Mouse (Mus musculus) kidney, adult 8-10 months (tissue): Measurements from ENCODE around the gene S1pr1.

Experiments
- DNase-seq, 2 experiments: peaks; one replicate each; pipeline ENCODE4 v3.0.0; 2022

The S1pr1 gene

DNA sequence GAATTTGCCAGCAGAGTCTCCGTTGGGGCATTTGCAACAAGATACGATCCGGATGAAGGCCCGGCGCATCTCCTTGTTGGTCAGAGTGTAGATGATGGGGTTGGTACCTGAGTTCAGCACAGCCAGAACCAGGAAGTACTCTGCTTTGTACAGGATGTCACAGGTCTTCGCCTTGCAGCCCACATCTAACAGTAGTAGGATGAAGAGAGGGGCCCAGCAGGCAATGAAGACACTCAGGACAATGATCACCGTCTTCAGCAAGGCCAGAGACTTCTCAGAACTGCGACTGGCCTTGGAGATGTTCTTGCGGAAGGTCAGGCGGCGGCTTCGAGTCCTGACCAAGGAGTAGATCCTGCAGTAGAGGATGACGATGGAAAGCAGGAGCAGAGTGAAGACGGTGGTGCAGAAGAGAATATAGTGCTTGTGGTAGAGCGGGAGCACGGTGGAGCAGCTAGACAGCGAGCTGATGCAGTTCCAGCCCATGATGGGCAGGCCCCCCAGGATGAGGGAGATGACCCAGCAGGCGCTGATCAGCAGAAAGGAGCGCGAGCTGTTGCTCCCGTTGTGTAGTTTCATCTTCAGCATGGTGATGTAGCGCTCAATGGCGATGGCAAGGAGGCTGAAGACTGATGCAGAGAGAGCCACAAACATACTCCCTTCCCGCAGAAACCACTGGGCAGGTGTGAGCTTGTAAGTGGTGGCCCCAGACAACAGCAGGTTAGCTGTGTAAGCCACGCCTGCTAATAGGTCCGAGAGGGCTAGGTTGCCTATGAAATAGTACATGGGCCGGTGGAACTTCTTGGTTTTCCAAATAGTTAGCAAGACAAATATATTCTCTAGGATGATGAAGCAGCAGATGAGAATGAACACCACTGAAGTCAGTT lies 2.7 kb downstream of the S1pr1 start:
- DNase-seq: no peak

DNA sequence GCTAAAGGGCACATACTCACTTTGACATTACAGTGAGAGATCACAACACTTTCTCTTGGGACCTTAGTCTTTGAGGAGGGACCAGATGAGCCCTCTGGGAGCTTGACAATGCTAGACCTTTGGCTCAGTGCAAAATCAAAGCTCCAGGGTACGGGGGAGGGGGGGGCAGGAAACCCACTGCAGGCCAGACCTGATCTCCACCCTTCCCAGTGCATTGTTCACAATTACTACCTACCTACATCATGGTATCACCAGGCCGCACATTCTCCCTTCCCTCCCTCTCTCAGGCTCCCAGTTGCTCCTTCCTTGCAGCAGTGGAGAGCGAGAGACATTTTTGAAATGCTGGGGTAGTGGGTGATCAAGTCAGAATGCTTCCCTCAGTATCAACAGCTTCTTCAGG lies 3.5 kb downstream of the S1pr1 start:
- DNase-seq: peak in 1 of 2 experiments; percentile 23

DNA sequence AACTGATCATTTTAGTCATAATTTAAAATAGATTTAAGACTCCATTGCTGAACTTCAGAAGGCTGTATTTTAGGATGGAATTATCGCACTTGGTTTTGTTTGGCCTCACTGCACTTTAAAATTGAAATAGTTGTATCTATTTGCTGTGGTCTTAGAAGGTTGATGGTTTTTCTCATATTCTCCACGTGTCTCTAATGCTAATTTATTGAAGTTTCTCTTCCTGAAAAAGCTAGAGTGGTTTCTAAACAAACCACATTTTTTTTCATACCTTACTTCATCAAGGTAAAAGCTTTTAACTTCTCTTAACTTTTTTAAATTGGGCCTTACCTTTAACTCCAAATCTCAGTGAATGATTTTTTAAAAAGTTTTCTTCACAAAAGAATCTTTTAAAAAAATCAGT lies 4.8 kb downstream of the S1pr1 start:
- no peak for DNase-seq

DNA sequence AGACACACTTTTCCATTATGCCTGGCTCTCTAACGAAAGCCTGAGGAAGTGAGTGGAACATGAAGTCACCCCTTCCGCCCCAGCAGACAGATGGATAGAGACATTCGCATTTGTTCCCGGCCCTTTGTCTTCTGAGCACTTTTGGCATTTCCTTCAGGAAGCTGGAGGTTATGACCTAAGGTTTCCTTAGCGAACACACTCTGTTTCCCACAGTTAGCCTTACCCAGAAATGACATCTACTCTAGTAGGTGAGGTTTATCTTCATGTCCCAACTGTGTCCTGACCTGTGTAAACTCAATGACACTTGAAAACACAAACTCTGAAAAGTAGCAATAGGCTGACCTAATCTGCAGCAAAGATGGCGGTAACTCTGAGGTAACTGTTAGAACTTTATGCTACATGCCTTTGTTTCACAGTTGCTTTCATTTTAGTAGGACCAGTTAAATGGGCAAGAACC lies 5.7 kb downstream of the S1pr1 start:
- peak; percentile 51 to 73 for DNase-seq

DNA sequence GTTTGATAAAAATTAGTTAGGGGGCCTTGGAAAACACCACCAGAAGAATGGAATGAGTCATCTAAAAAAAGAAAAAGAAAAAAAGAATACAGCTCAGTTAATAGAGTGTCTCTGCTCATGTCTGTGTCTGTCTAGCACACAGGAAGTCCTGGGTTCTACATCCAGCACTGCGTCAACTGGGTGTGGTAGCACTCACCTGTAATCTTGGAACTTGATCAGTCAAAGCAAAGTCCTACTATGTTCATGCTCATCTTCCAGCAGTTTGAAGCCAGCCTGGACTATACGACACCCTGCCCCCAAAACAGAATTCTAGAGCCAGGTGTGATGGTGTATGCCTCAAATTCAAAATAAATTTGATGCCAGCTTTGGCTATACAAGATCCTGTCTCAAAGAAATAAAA lies 8.1 kb downstream of the S1pr1 start:
- no peak for DNase-seq

DNA sequence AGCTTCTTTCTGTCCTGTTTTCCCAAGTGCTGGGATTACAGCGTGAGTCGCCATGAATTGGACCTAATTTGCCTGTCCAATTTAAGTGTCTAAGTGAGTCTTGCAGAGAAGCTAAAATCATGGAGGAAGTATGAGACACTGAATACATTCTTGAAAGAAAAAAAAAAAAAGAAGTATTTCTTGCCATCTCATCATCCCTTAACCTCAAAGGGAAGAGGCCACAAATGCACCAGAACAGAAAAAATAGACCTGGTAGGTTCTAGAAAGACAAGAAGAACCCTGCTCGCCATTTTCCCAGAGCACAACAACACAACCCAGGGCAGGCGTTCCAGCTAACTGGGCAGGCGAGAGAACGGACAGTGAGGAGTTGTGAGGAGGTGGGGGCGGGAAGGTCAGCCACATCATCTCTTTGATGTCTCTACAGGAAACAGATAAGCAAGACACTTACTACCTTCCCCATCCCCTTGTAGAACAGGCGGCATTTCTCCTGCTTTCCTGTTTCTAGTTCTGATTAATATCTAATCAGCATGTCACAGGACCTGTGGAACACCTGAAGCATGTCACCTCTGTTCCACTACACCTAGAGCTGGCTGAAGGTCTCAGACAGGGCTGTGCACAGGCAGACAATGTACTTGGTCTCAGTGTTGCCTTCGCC lies 10.5 kb downstream of the S1pr1 start:
- DNase-seq: no peak

DNA sequence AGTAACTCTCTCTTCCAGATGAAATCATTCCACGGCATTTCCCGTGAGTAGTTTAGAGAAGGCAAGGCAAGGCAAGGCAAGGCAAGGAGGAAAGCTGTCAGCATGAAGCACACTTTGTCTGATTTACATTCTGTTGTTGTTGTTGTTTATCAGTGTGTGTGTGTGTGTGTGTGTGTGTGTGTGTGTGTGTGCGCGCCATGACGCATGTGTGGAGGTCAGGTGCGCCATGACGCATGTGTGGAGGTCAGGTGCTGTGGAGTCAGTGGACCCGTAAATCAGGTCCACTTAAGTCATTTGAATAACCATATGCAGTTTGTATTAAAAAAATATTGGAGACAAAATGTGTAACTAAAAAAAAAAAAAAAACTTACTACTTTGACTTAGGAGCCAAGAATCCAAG lies 11.2 kb downstream of the S1pr1 start:
- no peak for DNase-seq

DNA sequence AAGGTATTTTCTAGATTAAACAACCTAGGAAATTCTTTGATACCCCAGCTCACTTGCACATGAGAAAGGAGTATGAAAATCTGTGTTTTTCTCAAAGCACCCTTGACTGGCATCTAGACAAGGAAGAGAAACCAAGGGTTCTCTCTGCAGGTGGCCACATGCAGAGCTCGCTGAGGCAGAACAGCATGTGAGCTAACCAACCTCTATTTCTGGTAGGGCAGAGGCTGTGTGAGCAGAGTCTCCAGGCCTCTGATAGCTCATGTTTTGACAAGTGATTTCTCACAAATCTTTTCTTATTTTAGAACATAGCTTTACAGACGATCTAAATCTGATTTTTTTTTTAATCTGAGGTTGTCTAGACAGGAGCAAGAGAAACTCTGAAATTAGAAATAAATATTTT lies 12.8 kb downstream of the S1pr1 start:
- no peak for DNase-seq

DNA sequence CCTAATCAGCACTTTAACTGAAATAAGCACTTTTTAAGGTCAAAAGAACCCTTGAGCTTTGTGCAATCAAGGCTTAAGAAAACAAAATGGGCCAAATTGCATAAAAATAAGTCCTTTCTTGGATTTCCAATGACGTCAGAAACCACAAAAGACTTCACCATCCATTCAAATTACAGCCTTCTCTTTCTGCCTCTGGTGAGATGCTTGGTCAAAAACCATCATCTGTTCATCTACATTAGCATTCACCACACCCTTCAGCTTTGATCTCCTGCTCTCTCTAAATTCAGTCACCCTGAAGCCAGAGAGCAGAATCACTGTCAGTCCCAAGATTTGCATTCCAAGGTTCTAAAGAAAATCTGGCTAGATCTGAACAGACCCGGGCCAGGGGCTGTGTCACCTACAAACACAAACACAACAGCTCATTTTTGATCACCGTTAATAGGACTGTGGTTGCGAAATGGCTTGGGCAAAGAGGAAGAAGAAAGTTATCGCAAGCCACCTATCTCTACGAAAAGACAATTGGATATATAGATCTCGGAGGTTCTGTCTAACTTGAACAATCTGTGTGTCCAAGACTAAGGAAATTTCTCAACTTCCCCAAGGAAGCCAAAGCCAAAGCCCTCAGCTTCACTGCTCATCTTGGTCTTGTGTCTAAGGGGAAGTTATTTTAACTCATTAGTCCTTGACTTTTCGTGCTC lies 19.5 kb downstream of the S1pr1 start:
- no peak for DNase-seq

DNA sequence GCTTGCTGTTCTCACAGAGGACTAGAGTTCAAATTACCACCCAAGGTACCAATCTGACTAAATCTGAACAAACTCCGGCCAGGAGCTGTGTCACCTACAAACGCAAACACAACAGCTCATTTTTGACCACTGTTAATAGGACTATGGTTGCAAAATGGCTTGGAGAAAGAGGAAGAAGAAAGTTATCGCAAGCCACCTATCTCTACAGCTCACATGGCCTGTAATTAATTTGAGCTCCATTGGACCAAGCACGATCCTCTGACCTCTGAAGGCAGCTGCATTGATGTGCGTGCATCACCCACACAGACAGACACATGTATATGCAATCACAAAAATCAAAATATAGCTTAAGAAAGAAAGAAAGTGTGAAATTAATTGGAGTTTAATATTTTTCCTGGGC lies 20.7 kb downstream of the S1pr1 start:
- no peak for DNase-seq

DNA sequence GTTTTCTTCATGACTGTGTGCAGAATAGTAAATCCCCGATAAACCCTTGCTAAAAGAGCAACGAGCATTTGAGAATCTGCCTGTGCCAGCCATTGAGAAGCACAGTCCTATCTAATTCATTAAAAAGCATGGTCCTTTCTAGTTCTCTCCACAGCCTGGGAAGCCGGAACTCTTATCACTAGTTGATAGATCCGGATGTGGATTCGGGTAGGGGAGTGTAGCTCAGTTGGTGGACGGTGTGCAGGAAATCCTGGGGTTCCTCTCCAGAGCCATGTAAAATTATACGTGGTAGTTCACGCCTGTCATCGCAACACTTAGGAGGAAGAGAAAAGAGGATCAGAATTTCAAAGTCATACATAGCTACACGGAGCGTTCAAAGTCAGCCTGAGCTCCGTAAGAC lies 21.5 kb downstream of the S1pr1 start:
- no peak for DNase-seq

DNA sequence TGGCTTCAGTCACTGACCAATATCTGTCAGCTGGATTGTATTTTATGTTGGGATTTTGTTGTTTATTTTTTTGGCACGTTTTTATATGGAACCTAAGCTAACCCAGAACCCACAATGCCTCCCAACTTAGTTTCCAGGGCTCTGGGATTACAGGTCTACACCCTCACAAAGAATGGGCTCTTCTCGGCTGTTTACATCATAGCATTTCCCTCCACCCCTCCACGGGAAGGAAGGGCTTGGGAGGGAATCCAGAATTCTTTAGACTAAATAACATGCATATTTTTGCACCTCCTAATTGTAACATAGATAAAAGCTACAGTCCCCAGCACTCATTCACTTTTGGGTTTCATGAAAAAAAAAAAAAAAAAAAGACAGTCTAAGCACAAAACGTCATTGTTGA lies 22.0 kb downstream of the S1pr1 start:
- no peak for DNase-seq

DNA sequence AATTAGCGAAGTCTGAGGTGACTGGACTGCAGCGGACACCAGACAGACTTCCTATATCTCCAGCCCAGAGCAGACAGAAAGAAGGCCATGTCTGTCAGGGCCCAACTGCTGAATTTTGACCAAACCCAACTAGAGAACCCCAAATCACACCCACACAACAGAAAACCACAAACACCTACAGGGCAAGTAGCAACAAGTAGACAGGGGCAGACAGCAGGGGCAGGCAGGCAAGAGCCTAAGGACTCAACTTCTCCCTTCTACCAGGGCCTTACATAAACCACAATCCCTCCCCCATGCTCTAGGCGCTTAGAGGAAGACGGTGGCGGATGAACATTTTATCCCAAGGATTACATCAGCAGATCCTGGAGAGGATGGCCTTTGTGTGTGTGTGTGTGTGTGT lies 22.5 kb downstream of the S1pr1 start:
- DNase-seq: no peak

DNA sequence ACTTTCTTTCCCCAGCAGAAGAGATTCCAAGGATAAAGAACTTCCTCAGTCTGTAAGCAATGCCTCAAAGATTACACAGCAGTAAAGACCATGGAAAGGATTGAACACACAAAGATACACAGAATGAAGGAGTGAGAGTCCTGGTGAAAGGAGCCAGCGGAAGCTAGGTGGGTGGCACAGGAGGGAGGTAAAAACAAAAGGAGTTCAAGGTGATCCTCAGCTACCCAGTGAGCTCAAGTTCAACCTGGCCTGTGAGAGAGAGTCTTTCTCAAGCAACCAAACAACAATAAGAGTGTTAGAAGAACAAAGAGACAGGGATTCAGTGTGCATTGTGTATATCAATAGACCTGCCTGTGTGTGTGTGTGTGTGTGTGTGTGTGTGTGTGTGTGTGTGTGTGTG lies 25.0 kb downstream of the S1pr1 start:
- no peak for DNase-seq

DNA sequence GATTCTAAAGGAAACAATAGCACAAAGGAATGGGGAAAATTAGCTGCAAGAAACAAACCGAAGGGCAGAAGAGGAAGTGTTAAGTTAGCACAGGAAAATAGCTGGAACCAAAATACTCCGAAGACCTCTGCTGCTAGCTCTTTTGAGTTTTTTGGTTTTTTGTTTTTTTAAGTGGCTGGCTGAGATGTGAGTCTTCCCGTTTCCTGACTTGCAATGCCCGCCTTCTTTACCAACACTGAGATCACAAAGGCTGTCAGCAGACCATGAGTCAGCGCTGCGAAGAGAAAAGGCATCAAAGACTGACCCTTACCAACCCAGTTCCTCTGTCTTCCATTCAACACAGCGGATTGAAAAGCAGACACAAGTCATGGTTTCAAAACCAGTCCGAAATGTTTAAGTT lies 25.5 kb downstream of the S1pr1 start:
- no peak for DNase-seq

DNA sequence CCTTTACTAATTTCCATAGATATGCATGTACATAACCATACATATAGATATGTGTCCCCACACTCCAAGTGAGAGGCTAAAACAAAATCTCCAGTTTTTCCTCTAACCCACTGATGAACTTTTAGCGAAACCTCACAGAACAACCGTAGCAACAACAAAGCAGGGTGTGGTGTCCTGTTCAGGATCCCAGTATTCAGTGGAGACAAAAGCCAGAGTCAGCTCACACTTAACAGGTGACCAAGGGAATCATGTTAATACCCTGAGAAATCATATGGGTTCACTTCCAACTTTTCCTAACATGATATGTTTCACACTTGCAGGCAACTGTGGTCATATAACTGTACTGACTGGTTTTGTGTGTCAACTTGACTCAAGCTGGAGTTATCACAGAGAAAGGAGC lies 27.1 kb downstream of the S1pr1 start:
- DNase-seq: no peak

DNA sequence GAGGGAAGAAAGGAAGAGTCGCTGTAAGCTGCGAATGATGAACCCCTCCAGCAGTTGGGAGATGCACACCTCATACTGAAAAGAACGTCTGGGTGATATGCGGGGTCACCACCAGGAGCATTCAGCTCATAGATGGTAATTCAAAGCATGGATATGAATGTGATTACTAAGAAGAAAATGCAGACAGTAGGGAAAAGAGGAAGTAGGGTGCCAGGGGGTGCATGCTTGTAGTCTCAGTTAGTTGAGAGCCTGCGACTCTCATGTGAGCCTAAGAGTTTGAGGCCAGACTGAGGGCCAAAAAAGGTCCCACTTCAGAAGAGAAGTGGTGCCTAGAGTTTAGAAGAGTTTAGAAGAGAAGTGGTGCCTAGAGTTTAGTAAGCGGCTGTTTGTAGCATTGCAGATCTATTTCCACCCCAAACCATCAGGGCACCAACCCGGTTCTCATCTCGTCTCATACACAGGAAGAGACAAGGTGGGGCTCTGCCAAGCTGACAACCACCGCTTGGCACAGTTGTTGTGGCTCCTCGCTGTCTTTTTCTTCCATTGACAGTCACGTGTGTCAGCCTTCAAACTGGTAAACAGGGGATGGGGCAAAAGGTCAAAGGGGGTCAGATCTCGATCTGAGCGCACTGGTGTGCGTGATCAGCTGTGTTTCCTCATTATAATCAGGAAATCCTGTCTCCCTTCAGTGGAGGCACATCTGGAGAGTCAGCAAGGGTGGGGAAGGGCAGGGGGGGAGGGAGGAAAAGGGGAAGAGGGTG lies 32.4 kb downstream of the S1pr1 start:
- DNase-seq: peak; percentile 25 to 41

DNA sequence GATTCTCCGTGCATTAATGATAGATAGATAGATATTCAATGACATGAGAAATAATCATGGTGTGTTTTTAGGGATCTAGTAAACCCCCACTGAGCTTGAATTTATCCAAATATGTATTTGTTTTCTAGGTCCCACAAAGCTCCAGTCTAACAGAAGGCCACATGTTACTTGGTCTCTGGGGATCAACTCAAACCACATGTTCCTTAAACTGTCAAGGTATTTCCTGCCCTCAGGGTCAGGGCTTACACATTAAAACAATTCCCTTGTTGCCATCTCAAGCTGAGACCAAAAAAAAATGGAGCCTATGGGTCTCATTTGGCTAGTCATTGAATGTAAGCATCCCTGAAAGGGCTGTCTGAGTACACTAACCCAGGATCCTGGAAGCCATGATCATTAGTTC lies 33.7 kb downstream of the S1pr1 start:
- DNase-seq: no peak

DNA sequence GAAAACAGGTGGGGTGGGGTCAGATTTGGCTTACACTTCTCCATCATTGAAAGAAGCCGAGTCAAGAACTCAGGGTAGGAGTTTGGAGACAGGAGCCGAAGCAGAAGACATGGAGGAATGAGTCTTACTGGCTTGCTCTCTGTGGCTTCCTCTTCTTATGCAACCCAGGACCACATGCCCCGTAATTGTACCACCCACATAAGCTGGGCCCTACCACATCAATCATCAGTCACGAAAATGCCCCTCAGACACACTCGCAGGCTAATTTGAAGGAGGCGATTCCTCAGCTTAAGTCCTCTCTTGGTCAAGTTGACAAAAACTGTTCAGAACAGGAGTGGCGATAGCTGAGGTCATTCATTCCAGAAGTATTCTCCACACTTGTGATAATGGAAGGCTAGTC lies 35.9 kb downstream of the S1pr1 start:
- DNase-seq: no peak

DNA sequence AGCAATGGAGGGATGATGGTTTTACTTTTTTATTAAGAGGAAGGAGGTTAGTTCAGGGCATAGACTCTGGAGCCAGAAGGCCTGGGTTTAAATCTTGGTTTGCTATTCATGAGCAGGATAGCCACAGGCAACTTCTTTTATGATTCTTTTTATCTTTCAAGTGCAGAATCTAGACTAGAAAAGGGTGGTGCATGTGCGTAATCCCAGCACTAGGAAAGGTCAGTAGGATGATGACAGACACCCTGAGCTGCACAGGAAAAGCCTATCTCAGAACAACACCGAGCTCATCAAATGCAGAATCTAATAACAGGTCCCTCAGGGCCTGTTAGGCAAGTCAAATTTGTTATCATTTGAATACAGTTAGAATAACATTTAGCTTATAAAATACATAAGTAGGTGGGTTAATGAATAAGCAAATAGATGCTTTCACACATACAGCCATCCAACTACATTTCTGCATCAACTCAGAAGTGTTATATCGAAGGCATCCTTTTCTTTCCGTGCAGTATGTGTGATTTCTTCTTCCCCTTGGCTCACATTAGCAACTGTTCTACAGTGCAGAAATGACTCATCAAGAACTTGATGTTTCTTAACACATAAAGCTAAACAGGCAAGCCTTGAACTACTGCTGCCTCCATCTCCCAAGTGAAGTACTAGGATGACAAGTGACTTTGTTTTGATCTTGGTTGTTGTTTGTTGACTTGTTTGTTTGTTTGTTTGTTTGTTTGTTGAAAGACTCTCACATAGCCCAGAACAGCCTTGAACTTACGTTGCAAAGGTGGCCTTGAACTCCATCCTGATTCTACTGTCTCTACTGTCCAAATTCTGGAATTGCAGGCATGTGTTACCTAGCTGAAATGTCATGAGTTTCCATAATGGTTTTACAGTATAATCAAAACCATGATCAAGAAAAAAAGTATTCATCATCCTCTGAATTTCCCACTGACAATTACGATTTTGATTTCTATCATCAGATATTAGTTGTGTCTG lies 39.0 kb downstream of the S1pr1 start:
- DNase-seq: no peak

DNA sequence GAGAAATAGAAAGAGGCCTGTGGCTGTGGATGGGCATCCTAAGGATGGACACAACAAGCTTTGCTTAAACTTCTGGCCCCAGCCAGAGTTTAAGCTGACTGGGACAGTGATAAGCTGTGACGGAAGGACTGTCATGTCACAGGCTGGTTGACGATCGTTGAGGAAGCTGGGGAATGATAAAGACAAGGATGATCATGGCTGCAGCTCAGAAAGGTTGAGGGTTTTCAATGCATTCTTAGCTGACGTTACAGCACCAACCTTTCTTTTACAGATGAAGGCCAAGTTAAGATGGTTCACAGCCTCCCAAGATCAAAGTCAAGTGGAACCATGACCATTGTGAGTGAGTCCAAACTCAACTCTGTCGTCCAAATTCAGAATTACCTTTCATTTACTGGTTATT lies 40.2 kb downstream of the S1pr1 start:
- no peak for DNase-seq

DNA sequence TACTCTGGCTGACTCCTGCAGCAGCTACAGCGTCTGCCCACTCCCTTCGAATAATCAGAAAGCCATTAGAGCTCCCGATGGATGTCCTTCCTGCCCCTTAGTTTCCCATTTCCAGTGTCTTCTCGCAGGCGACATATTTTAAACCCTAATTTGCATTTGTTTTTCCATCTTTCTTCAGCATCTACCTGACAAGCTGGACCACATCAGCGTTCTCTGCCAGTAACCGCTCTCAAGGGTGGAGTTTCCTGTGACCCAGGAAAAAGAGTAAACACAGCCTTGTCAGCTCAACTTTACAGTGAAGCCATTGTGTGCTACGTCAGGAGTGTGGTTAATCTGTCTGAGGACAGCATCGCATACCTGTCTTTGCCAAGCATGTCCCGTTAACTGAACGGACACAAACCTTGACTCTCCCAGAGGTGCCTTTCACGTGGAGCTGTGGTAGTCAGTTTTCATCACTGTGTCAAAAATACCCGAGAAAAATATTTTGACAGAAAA lies 41.2 kb downstream of the S1pr1 start:
- peak; percentile 4 to 11 for DNase-seq
